Mouse (Mus musculus): ENCODE measurements around the gene Rasd1. TPM values are rescaled to one million over a fixed set of nuclear protein-coding genes. Genes with fewer than 3 reads are reported as not detected.

Gene Rasd1
- 0.32 and 0.38 TPM in 2 replicates for total RNA-seq (2023)

GRCm38 (mm10) chr11:59964818-59965217, at the start of gene Rasd1:
Gene Rasd1 (minus strand): TSS chr11:59964944.

DNA sequence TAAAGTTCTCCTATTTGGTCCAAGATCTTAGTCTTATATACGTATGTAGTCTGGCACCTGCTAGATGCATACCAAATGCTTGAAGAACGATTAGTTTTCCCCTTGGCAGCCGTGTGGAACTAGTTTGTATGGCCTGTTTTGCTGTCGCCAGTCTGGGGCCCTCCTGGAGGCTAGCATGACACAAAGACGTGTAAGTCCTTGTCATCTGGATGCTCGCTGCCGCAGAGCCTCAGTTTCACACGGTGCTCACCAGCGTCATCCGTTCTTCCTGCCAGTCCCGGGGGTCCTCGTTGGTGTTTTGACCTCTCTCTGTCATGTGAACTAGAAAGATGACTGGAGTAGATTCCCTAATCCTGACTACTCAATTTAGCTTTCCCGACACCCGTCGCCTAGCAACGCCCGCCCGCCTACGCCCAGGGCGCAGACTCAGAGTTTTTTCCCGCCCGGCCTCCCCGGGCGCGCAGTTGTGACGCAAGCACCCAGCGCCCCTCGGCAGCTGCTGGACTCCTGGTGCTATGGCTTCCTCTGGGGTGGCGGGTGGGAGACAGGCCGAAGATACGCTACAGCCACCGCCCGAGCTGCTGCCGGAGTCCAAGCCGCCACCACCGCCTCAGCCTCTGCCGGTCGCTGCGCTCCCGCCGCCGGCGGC, 16.9 kb downstream of the Rasd1 start, which contains the start of gene Med9:
Gene Med9, plus strand, starts transcription at position 455 of the 649 bp plus-strand sequence.

Other genes starting within 250 kb of the Rasd1 start
- gene Pld6, start 177.3 kb downstream of the Rasd1 start, total RNA-seq (2023) = 0.35 TPM in 1 of 2 replicates, not detected in the other
- gene Flcn, start 154.9 kb downstream of the Rasd1 start, total RNA-seq (2023) = 66.4 and 86.1 TPM in 2 replicates
- 5.9 and 6.6 TPM in 2 replicates for gene Nt5m, start 125.5 kb downstream of the Rasd1 start, total RNA-seq (2023)
- gene Cops3, start 125.1 kb downstream of the Rasd1 start, total RNA-seq (2023) = 57.4 and 66.2 TPM in 2 replicates
- gene Med9, start 16.7 kb downstream of the Rasd1 start, total RNA-seq (2023) = 2.7 and 3.3 TPM in 2 replicates
- gene Pemt, start 81.5 kb upstream of the Rasd1 start, total RNA-seq (2023) = 2.1 TPM in 1 of 2 replicates, not detected in the other
- 14.4 and 26.5 TPM in 2 replicates for gene Rai1, start 140.1 kb upstream of the Rasd1 start, total RNA-seq (2023)